Mouse (Mus musculus) adrenal gland, postnatal 10 days (tissue): ENCODE measurements around the gene Tubg2. TPM values are rescaled to one million over a fixed set of nuclear protein-coding genes. Genes with fewer than 3 reads are reported as not detected.
A peak's percentile ranks its signal among the peaks of the same experiment; 100 is the strongest.
"Not testable (repeated sequence)": the region's sequence is repeated elsewhere in the genome, so short reads cannot be mapped to it uniquely, and the experiment has no call there.

Source experiments
- DNase-seq: peaks from one replicate; pipeline ENCODE4 v3.0.0; 2021; ENCODE audit warnings: mixed read lengths
- long read RNA-seq, 2 experiments: library from polyadenylated mRNA; stranded (forward); transcript quantifications; one replicate each; pipeline ENCODE4 v2.0.0; 2021
- total RNA-seq, 2 experiments: library from RNA; stranded (reverse); gene quantifications; 2 replicates each; pipeline ENCODE4 v1.2.3; 2021

Gene Tubg2
- total RNA-seq: 1 to 10 TPM; 6.9 to 7.2 TPM
- long read RNA-seq, experiment 1, partial matches to known transcripts: 3 of 3 reads
- long read RNA-seq, experiment 1, other reads (novel, unspliced or antisense): 0 of 3 reads
- long read RNA-seq, experiment 2, partial matches to known transcripts: 3 of 6 reads
- long read RNA-seq, experiment 2, other reads (novel, unspliced or antisense): 1 of 6 reads

- peak; percentile 73 for DNase-seq
Observed at GRCm38 (mm10) chr11:101155728-101156371, at the start of gene Tubg2. Gene Tubg2 (plus strand): TSS chr11:101155907.

GRCm38 (mm10) chr11:101109351-101109750 lies 46.4 kb upstream of the Tubg2 start:
- DNase-seq: no peak

GRCm38 (mm10) chr11:101110708-101111107 lies 45.0 kb upstream of the Tubg2 start:
- no peak for DNase-seq

- DNase-seq: no peak
Observed at GRCm38 (mm10) chr11:101111178-101111577, 44.5 kb upstream of the Tubg2 start.

GRCm38 (mm10) chr11:101112186-101112585 lies 43.5 kb upstream of the Tubg2 start:
- no peak for DNase-seq

- DNase-seq: no peak
Observed at GRCm38 (mm10) chr11:101115564-101115963, 40.1 kb upstream of the Tubg2 start.

GRCm38 (mm10) chr11:101118105-101118504 lies 37.6 kb upstream of the Tubg2 start:
- DNase-seq: no peak

- no peak for DNase-seq
Observed at GRCm38 (mm10) chr11:101119131-101119760, 36.5 kb upstream of the Tubg2 start.

- peak; percentile 99 for DNase-seq
Observed at GRCm38 (mm10) chr11:101119761-101120544, 35.8 kb upstream of the Tubg2 start, which contains the start of the genes Retreg3 and Tubg1. Gene Retreg3 (minus strand): TSS chr11:101119893. Gene Tubg1 (plus strand): TSS chr11:101119938.

GRCm38 (mm10) chr11:101120545-101121188 lies 35.0 kb upstream of the Tubg2 start:
- no peak for DNase-seq

GRCm38 (mm10) chr11:101124494-101124893 lies 31.2 kb upstream of the Tubg2 start:
- DNase-seq: not testable (repeated sequence)

- not testable (repeated sequence) for DNase-seq
Observed at GRCm38 (mm10) chr11:101125008-101125407, 30.7 kb upstream of the Tubg2 start.

- DNase-seq: no peak
Observed at GRCm38 (mm10) chr11:101127075-101127474, 28.6 kb upstream of the Tubg2 start.

- DNase-seq: peak; percentile 40
Observed at GRCm38 (mm10) chr11:101128996-101129577, 26.6 kb upstream of the Tubg2 start.

- peak; percentile 54 for DNase-seq
Observed at GRCm38 (mm10) chr11:101130056-101130756, 25.5 kb upstream of the Tubg2 start.

GRCm38 (mm10) chr11:101131187-101131586 lies 24.5 kb upstream of the Tubg2 start:
- DNase-seq: no peak

GRCm38 (mm10) chr11:101131701-101132100 lies 24.0 kb upstream of the Tubg2 start:
- DNase-seq: peak; percentile 56

- no peak for DNase-seq
Observed at GRCm38 (mm10) chr11:101133037-101133436, 22.7 kb upstream of the Tubg2 start.

- peak; percentile 78 for DNase-seq
Observed at GRCm38 (mm10) chr11:101134217-101134865, 21.4 kb upstream of the Tubg2 start.

- DNase-seq: no peak
Observed at GRCm38 (mm10) chr11:101137000-101137399, 18.7 kb upstream of the Tubg2 start.
